Mouse (Mus musculus) kidney, postnatal 0 days (tissue): ENCODE measurements around the gene Idnk. TPM values are rescaled to one million over a fixed set of nuclear protein-coding genes. Genes with fewer than 3 reads are reported as not detected.

Experiments used
- ATAC-seq: fragments of 200-750 bp; cut with Nextera tagmentation; replicated peaks from 2 replicates; pipeline ENCODE4 v1.8.0; 2017; ENCODE audit warnings: low read depth, moderate number of reproducible peaks, moderate TSS enrichment, moderate library complexity; ENCODE audit not compliant: low FRiP score
- DNase-seq: peaks from one replicate; pipeline ENCODE4 v3.0.0-alpha.2; 2016; ENCODE audit warnings: low spot score
- H3K27ac ChIP-seq: fragments of 300-500 bp; sonication (generic); 2 replicates; pipeline ENCODE4 v1.5.1; 2014; ENCODE audit warnings: mild to moderate bottlenecking
- H3K27me3 ChIP-seq: fragments of 300-500 bp; sonication (generic); 2 replicates; pipeline ENCODE4 v1.6.1; 2014; ENCODE audit warnings: low read length, mixed read lengths; ENCODE audit not compliant: insufficient read depth
- H3K36me3 ChIP-seq: fragments of 300-500 bp; sonication (generic); 2 replicates; pipeline ENCODE4 v1.6.1; 2014; ENCODE audit warnings: low read length, mixed read lengths; ENCODE audit not compliant: insufficient read depth
- H3K4me1 ChIP-seq: fragments of 300-500 bp; sonication (generic); replicated peaks from 2 replicates; pipeline ENCODE4 v1.6.1; 2014; ENCODE audit warnings: antibody characterized with exemption, low read length, mixed read lengths; ENCODE audit not compliant: insufficient read depth
- H3K4me2 ChIP-seq: fragments of 300-500 bp; sonication (generic); 2 replicates; pipeline ENCODE4 v1.6.1; 2014; ENCODE audit warnings: mild to moderate bottlenecking, low read length, moderate library complexity, mixed read lengths
- H3K4me3 ChIP-seq: fragments of 300-500 bp; sonication (generic); replicated peaks from 2 replicates; pipeline ENCODE4 v1.5.1; 2014; ENCODE audit warnings: low read depth, low read length
- H3K9ac ChIP-seq: fragments of 300-500 bp; sonication (generic); 2 replicates; pipeline ENCODE4 v1.6.1; 2014; ENCODE audit warnings: low read depth, low read length
- H3K9me3 ChIP-seq: fragments of 300-500 bp; sonication (generic); replicated peaks from 2 replicates; pipeline ENCODE4 v1.6.1; 2016; ENCODE audit warnings: low read length, inconsistent platforms, mixed read lengths
- CTCF ChIP-seq: IDR thresholded peaks from 2 replicates; pipeline ENCODE4 v1.5.1; 2016; ENCODE audit warnings: antibody characterized with exemption, low read depth, mild to moderate bottlenecking, moderate library complexity
- WGBS: fragments of 180-500 bp; shearing (Covaris S2); extraction: QIAGEN DNeasy Blood & Tissue Kit; methylation state at CpG from one replicate; pipeline ENCODE4 v1.1.7; 2014; 5-methylcytosine and 5-hydroxymethylcytosine counted together
- polyA plus RNA-seq: library from polyadenylated mRNA; unstranded; fragments of >200 nt; fragmentation: Nextera tagmentation; extraction: Ambion mirVana; gene quantifications from 2 replicates; pipeline ENCODE4 v1.2.1, GENCODE M21; 2015

Gene Idnk
- polyA plus RNA-seq, 1 experiment from 2014 or later = 48.5 TPM

DNA sequence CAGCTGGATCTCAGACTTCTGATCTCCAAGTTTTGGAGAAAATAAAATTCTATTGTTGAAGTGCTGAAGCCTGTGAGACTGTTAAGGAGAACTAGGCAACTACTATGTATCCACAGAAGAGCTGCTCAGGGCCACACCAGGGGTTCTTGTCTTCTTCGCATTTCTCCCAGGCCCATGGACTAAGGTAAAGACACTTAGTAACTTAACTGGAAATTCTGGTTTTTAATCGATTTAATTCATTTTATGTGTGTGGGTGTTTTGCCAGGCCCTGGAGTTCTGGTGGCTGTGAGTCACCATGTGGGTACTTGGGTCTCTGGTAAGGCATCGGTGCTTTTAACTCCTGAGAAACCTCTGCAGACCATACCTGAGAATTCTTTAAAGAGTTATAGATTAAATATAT, 7.8 kb upstream of the Idnk start:
- WGBS = 73% methylated on average over 3 of the region's 3 CpGs
- H3K27ac ChIP-seq = no peak overlapping the region; the same call in 1 of the 2 replicates

DNA sequence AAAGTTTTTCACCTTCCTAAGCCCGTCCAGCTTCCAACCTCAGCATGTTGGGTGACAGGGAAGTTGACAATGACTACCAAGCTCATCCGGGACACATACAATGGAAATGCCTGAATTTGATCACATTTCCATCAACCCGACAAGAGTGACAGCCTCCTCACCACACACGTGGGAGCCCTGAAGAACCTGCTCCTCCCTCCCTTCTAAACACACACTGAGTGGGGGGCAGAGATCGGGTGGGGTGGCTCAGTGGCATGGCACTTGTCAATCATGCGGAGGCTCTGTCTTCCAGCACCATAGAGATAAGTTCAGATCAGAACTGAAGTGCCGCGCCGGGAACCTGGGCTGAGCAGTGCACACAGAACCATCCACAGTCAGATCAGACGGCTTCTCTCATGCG, 7.0 kb upstream of the Idnk start:
- H3K36me3 ChIP-seq = no peaks in the 10 kb centered on the region
- no peak overlapping the region for H3K9ac ChIP-seq
- no peaks in the 10 kb centered on the region; the same call in 1 of the 2 replicates for H3K9me3 ChIP-seq
- no peak for TF ChIP-seq CTCF
- no peak overlapping the region for H3K4me2 ChIP-seq
- H3K4me1 ChIP-seq = no peaks in the 10 kb centered on the region
- H3K27me3 ChIP-seq = no peaks in the 10 kb centered on the region
- no peak overlapping the region for H3K27ac ChIP-seq
- no peak overlapping the region for H3K4me3 ChIP-seq
- WGBS = 83% methylated on average over 11 of the region's 11 CpGs
- ATAC-seq = no peak
- DNase-seq = no peak

More for the DNA sequence above, 7.8 kb upstream of the Idnk start:
- Histone ChIP-seq H3K9ac (no peak overlapping the region), H3K4me3 (no peak overlapping the region), H3K27me3 (no peaks in the 10 kb centered on the region), H3K4me2 (no peak overlapping the region), H3K36me3 (no peaks in the 10 kb centered on the region), H3K4me1 (no peaks in the 10 kb centered on the region), H3K9me3 (no peaks in the 10 kb centered on the region)
- ATAC-seq (no peak), DNase-seq (peak; percentile 11)
- no peak for TF ChIP-seq CTCF

DNA sequence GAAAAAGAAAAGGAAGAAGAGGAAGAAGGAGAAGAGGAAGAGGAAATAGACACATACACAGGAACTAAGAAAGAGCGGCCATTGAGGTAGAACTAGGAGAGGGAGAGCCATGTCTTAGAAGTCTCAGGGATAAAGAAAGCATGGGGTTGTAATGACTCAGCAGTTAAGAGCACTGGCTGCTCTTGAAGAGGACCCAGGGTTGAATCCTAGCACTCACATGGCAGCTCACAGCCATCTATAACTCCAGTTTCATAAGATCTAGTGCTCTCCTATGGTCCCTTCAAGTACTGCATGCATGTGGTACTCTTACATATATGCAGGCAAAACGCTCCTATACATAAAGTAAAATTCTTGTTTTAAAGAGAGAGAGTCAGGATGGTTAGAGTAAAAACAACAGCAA, 1.4 kb upstream of the Idnk start:
- no peak for TF ChIP-seq CTCF
- Histone ChIP-seq H3K36me3 (peaks cover 7% of the 10 kb centered on the region), H3K4me1 (no peaks in the 10 kb centered on the region)

DNA sequence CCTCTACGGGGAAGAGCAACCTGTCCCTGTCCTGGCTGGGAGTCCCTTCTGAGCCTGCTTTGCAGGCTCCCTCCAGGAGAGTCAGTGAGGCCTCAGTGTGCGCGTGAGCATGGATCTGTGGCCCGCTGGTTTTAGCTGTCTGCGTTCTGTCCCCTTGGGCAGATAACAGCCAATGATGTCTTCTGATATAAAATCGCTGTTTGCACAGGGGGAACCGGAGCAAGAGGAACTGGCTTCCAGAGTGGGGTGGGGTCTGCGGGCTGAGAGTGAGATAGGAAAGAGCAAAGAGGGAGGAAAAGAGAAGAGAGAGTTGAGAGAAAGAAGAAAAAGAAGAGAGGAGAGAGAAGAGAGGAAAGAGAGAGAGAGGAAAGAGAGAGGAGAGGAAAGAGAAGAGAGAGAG, 413 bp upstream of the Idnk start:
- Histone ChIP-seq H3K4me2 (peak overlapping the region; percentile 69), H3K4me1 (no peaks in the 10 kb centered on the region), H3K27me3 (no peaks in the 10 kb centered on the region), H3K27ac (no peak overlapping the region), H3K36me3 (peaks cover 8% of the 10 kb centered on the region), H3K9ac (peak overlapping the region; percentile 41; the same call in 1 of the 2 replicates), H3K9me3 (no peaks in the 10 kb centered on the region; the same call in 1 of the 2 replicates), H3K4me3 (peak overlapping the region; percentile 51)
- DNase-seq (no peak), ATAC-seq (no peak)
- 23% methylated on average over 8 of the region's 8 CpGs for WGBS
- TF ChIP-seq CTCF = no peak

More for the DNA sequence above, 1.4 kb upstream of the Idnk start:
- no peak overlapping the region for H3K4me3 ChIP-seq
- H3K4me2 ChIP-seq = no peak overlapping the region
- H3K27ac ChIP-seq = no peak overlapping the region
- H3K27me3 ChIP-seq = no peaks in the 10 kb centered on the region
- no peak overlapping the region for H3K9ac ChIP-seq
- 94% methylated on average over 2 of the region's 2 CpGs for WGBS
- H3K9me3 ChIP-seq = no peaks in the 10 kb centered on the region; the same call in 1 of the 2 replicates
- DNase-seq (no peak), ATAC-seq (no peak)

DNA sequence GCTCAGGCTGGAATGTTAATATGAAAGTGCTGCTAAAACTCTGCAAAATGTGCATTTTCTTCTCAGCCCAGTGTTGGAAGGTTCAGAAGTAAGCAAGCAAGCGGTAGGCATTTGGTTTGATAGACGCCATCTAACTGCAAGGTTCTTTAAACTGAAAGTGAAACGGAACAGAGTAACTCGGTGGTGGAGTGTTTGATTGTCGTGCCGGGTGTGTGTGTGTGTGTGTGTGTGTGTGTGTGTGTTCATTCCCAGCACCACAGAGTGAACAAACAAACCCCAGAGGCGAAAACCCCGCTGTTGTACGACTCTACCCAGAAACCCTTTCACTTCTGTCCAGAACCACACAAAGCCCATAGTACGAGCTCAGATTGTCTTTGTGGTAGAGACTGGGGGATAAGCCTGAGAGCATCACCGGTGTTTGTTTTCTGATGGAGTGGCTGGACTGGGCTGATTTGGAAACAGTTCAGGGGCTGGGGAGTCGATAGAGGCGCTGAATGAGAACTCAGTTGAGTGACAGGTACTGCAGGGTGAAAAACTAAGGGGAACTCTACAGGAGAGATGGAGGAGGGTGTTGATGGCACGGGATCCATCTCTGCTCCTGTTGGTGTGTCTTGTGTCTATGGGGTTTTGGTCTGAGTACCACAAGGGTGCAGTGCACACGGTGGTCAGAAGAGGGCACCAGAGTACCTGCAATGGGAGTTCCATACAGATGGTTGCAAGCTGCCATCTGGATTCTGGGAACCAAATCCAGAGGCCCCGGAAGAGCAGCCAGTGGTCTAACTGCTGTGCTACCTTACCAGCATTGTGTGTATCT, 857 bp downstream of the Idnk start:
- 7% methylated on average over 16 of the region's 16 CpGs for WGBS
- peak; percentile 76 for ATAC-seq
- Histone ChIP-seq H3K27ac (peak overlapping the region; percentile 68), H3K27me3 (no peaks in the 10 kb centered on the region), H3K9ac (peak overlapping the region; percentile 41), H3K9me3 (no peaks in the 10 kb centered on the region; the same call in 1 of the 2 replicates), H3K4me1 (no peaks in the 10 kb centered on the region), H3K36me3 (peaks cover 9% of the 10 kb centered on the region), H3K4me2 (peak overlapping the region; percentile 69), H3K4me3 (peak overlapping the region; percentile 51)
- peak; percentile 94 for TF ChIP-seq CTCF
- DNase-seq = peak; percentile 91

DNA sequence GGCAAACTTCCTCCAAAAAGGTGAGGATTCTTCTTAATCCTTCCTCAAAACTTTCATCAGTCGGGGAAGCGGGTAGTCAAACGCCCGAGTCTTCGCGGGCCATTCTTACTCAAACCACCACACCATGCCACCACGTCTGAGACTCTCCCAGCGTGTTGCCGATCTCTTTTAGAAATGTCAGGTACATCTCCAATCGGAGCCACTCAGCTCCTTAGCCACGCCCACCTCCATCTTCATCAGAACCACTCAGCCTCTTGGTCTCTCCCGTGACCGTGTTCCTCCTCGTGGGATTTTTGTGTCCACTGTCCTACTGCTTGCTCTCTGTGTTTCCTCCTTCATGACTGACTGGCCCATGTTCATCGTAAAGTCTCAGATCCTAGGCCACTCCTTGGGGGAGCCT, 3.3 kb downstream of the Idnk start:
- 95% methylated on average over 15 of the region's 15 CpGs for WGBS

More for the DNA sequence above, 3.3 kb downstream of the Idnk start:
- DNase-seq (no peak), ATAC-seq (no peak)
- H3K9me3 ChIP-seq = no peaks in the 10 kb centered on the region
- no peak overlapping the region for H3K4me3 ChIP-seq
- H3K9ac ChIP-seq = no peak overlapping the region
- no peak overlapping the region for H3K4me2 ChIP-seq
- no peak overlapping the region for H3K27ac ChIP-seq
- peaks cover 16% of the 10 kb centered on the region for H3K36me3 ChIP-seq
- no peaks in the 10 kb centered on the region for H3K27me3 ChIP-seq
- H3K4me1 ChIP-seq = no peaks in the 10 kb centered on the region
- no peak for TF ChIP-seq CTCF
